Mouse (Mus musculus) CH12.LX (cell line): Measurements from ENCODE around the gene Sox12.

Source experiments
- CTCF ChIP-seq, 2 experiments: IDR thresholded peaks in 1 of 2; conservative IDR thresholded peaks in 1 of 2; 2 replicates each; pipeline ENCODE4 v1.5.1; 2011 to 2012; ENCODE audit warnings: low read depth in 2 of 2, low read length in 2 of 2, improper control_type of control experiment in 1 of 2, inconsistent platforms in 1 of 2, mild to moderate bottlenecking in 1 of 2, moderate library complexity in 1 of 2
- HCFC1 ChIP-seq: IDR thresholded peaks from 2 replicates; pipeline ENCODE4 v1.6.1; 2012; ENCODE audit warnings: low read depth, mild to moderate bottlenecking, inconsistent platforms, low read length, improper control_type of control experiment
- JUND ChIP-seq: conservative IDR thresholded peaks from 2 replicates; pipeline ENCODE4 v1.6.1; 2011; ENCODE audit warnings: low read depth, low read length, improper control_type of control experiment
- KAT2A ChIP-seq: IDR thresholded peaks from 2 replicates; pipeline ENCODE4 v1.6.1; 2012; ENCODE audit warnings: low read length, improper control_type of control experiment, inconsistent platforms; ENCODE audit not compliant: insufficient replicate concordance
- NRF1 ChIP-seq: IDR thresholded peaks from 2 replicates; pipeline ENCODE4 v1.6.1; 2014; ENCODE audit warnings: low read depth, mild to moderate bottlenecking, inconsistent platforms, low read length, improper control_type of control experiment, moderate library complexity
- POLR2A ChIP-seq: IDR thresholded peaks from 2 replicates; pipeline ENCODE4 v1.6.1; 2011; ENCODE audit warnings: low read depth, mild to moderate bottlenecking, improper control_type of control experiment, low read length
- TBP ChIP-seq: conservative IDR thresholded peaks from 2 replicates; pipeline ENCODE4 v1.6.1; 2011; ENCODE audit warnings: low read depth, low read length, improper control_type of control experiment

- TF ChIP-seq NRF1 (no peak), KAT2A (no peak), JUND (no peak), TBP (no peak), CTCF (conservative IDR thresholded peaks at IDR 0.05 in 1 of 2, IDR thresholded peaks at IDR 0.05 in 1 of 2; ENCODE audit: low read depth in 2 of 2, low read length in 2 of 2) (no peak), HCFC1 (no peak), POLR2A (no peak)
These were observed 16.8 kb upstream of the Sox12 start, which contains the start of gene Zcchc3 for GRCm38 (mm10) chr2:152414591-152415165.
